Mouse (Mus musculus) limb, embryonic 12.5 days (tissue): ENCODE data around the gene Disc1. TPM values are rescaled to one million over a fixed set of nuclear protein-coding genes. Genes with fewer than 3 reads are reported as not detected.

Experiments
- ATAC-seq: fragments of 200-750 bp; cut with Nextera tagmentation; 2 replicates; pipeline ENCODE4 v1.8.0; 2017; ENCODE audit warnings: low read depth, moderate TSS enrichment; ENCODE audit not compliant: insufficient number of reproducible peaks, insufficient read depth, low FRiP score, low TSS enrichment
- H3K27ac ChIP-seq: fragments of 300-500 bp; sonication (generic); 2 replicates; pipeline ENCODE4 v1.5.1; 2016; ENCODE audit warnings: mild to moderate bottlenecking, moderate library complexity
- H3K27me3 ChIP-seq: fragments of 300-500 bp; sonication (generic); 2 replicates; pipeline ENCODE4 v1.6.1; 2016; ENCODE audit warnings: mild to moderate bottlenecking, moderate library complexity
- H3K36me3 ChIP-seq: fragments of 300-500 bp; sonication (generic); 2 replicates; pipeline ENCODE4 v1.6.1; 2016; ENCODE audit warnings: mild to moderate bottlenecking, moderate library complexity
- H3K4me1 ChIP-seq: fragments of 300-500 bp; sonication (generic); replicated peaks from 2 replicates; pipeline ENCODE4 v1.6.1; 2016
- H3K4me2 ChIP-seq: fragments of 300-500 bp; sonication (generic); 2 replicates; pipeline ENCODE4 v1.6.1; 2016; ENCODE audit warnings: mild to moderate bottlenecking, moderate library complexity
- H3K4me3 ChIP-seq: fragments of 300-500 bp; sonication (generic); replicated peaks from 2 replicates; pipeline ENCODE4 v1.5.1; 2016; ENCODE audit warnings: mild to moderate bottlenecking
- H3K9ac ChIP-seq: fragments of 300-500 bp; sonication (generic); replicated peaks from 2 replicates; pipeline ENCODE4 v1.6.1; 2016; ENCODE audit warnings: mild to moderate bottlenecking, moderate library complexity
- H3K9me3 ChIP-seq: fragments of 300-500 bp; sonication (generic); 2 replicates; pipeline ENCODE4 v1.6.1; 2016; ENCODE audit warnings: mild to moderate bottlenecking, moderate library complexity
- WGBS: fragments of 180-500 bp; shearing (Covaris S2); methylation state at CpG from one replicate; pipeline ENCODE4 v1.1.7; 2016; 5-methylcytosine and 5-hydroxymethylcytosine counted together
- polyA plus RNA-seq: library from polyadenylated mRNA; unstranded; fragments of >200 nt; fragmentation: Nextera tagmentation; extraction: Ambion mirVana; gene quantifications from 2 replicates; pipeline ENCODE4 v1.2.1, GENCODE M21; 2016

Disc1 gene
- polyA plus RNA-seq, 1 experiment from 2014 or later = 2.0 TPM

DNA sequence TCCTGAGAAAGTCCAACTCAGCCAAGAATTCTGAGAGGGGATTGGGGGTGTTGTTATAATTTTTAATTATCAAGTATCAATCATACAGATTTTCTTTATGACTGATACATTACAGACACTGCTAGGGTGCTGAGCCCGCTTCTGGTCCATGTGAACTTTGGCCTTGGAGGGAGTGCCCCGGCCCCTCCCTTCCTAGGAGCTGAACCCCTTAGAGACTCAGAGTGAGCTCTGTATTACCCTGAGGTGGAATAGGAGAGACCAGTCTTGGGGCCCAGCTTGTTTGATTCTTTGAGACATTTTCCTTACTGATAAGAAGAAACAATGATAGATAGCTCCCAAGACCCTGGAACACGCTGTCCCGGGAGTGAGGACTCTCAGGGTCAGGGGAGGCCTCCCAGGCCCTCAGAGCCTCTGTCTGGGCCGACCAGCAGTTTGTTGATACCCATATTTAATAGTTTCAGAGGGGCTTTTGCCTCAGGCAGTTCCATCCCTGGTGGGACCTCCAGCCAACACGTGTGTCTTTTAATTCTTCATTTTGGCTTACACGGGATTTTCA is 192.8 kb downstream of the Disc1 start:
- no peaks in the 10 kb centered on the region for H3K36me3 ChIP-seq
- 47% methylated on average over 7 of the region's 7 CpGs for WGBS
- H3K4me2 ChIP-seq = no peak overlapping the region
- no peaks in the 10 kb centered on the region for H3K9me3 ChIP-seq
- H3K27ac ChIP-seq = no peak overlapping the region
- H3K4me3 ChIP-seq = no peak overlapping the region
- peaks cover 37% of the 10 kb centered on the region for H3K4me1 ChIP-seq
- H3K27me3 ChIP-seq = no peaks in the 10 kb centered on the region
- H3K9ac ChIP-seq = no peak overlapping the region
- ATAC-seq = no peak

DNA sequence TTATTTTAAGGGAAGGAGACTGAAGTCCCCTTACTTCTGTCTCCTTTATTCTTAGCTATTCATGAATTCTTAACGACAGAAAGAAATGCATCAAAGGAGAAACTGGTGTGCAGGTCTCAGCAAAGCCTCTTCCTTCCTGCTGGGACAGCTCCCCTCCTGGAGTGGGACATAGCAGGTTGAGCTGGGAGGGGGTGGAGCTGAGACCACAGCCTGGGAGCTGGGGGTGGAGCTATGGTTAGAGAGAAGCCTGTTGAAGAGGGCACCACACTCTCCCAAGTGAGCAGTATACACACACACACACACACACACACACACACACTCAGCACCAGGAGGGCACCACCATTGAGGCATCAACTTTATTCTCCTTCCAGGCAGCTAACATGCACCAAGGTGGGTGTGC is 193.4 kb downstream of the Disc1 start:
- H3K4me3 ChIP-seq = no peak overlapping the region
- no peak overlapping the region for H3K9ac ChIP-seq
- no peaks in the 10 kb centered on the region for H3K9me3 ChIP-seq
- 0% methylated on average over 1 of the region's 1 CpGs for WGBS
- no peaks in the 10 kb centered on the region for H3K27me3 ChIP-seq
- no peak overlapping the region for H3K27ac ChIP-seq
- H3K4me1 ChIP-seq = peaks cover 32% of the 10 kb centered on the region
- no peak overlapping the region for H3K4me2 ChIP-seq
- no peaks in the 10 kb centered on the region for H3K36me3 ChIP-seq
- no peak for ATAC-seq

DNA sequence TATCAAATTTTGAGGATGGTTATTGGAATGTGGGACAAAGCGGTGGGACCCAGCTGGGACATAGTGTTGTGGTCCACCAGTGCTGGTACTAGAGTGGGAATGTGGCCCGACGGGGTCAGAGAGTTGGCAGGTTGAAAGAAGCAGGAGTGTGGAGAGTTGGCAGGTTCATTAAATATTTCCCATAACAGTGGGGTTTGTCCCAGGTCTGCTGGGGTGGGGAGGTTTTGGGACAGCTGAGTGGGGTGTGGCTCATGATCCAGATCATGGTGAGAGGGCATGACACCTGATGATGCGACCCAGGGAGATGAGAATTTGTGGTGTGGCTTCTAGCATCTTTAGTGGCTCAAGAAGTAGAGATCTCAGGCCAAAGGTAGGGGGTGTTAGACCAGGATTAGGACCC is 199.0 kb downstream of the Disc1 start:
- Histone ChIP-seq H3K9me3 (no peaks in the 10 kb centered on the region), H3K27me3 (no peaks in the 10 kb centered on the region), H3K4me3 (no peak overlapping the region), H3K27ac (no peak overlapping the region), H3K4me1 (peaks cover 20% of the 10 kb centered on the region), H3K9ac (no peak overlapping the region), H3K4me2 (no peak overlapping the region), H3K36me3 (no peaks in the 10 kb centered on the region)
- ATAC-seq = no peak
- WGBS = 96% methylated on average over 4 of the region's 4 CpGs

DNA sequence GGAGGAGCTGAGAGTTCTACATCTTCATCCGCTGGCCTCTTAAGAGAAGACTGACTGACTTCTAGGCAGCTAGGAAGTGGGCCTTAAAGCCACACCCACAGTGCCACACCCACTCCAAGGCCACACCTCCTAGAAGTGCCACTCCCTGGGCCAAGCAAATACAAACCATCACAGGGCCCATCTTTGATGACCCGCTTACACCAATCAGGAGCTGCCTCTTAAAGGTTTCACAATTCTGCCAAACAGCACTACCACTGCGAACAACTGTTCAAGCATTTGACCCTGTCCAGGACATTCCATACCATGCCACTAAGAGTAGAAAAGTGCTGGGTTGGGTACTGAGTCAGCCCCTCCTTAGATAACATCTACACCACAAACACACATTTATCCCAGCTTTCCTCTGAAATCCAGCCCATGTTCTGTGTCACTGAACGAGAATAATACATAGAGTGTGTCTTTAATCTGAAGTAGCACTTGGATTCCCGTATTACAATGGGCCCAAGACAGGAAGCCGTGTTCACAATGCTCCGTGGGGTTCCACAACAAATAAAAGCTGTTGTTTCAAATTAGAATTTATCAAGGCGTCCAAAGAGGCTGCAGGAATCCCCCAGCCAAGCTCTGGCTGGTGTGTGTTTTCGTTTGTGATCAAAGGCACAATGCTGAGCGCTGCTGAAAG is 199.6 kb downstream of the Disc1 start:
- Histone ChIP-seq H3K27me3 (no peaks in the 10 kb centered on the region), H3K36me3 (no peaks in the 10 kb centered on the region), H3K4me2 (peak overlapping the region; percentile 62), H3K9me3 (no peaks in the 10 kb centered on the region), H3K4me1 (peaks cover 20% of the 10 kb centered on the region), H3K4me3 (peak overlapping the region; percentile 37), H3K9ac (no peak overlapping the region), H3K27ac (peak overlapping the region; percentile 91)
- WGBS = 48% methylated on average over 10 of the region's 10 CpGs
- no peak for ATAC-seq

DNA sequence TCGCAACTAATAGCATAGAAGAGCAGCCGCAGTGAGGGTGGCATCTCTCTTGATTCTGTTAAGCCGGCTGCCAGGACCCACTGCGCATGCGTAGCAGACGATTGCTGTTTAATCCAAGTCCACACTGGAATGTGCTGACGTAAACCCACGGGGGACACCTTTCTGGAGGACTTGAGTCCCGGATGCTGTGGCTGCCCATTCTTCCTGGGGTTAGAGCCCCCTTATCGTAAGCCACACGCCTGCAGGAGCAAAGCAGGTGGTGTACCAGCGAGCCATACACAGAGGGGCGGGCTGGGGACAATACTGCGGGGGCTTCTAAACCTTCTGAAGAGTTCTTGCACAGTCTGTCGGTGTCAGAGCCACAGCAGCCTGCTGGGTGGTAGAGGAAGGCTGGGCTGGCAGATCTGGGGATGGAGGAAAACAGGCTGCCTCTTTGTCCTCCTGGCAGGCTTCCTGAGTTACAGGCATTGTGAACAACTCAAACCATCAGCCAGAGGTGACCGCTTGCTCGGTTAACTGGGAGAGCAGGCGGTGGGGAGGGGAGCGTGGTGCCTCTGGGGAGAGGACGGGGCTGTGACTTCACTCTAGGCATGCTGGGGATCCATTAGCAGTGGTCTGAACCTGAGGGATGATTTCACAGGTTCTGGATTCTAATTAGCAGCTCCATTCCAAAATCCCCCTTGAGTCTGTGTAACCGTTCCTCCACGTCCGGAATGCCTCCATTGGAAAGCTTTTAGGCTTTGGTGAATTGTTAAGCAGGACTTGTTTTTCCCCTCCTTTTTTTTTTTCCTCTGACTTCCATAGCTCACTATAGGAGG is 200.4 kb downstream of the Disc1 start:
- Histone ChIP-seq H3K9me3 (no peaks in the 10 kb centered on the region), H3K4me3 (peak overlapping the region; percentile 37), H3K27me3 (no peaks in the 10 kb centered on the region), H3K4me2 (peak overlapping the region; percentile 62), H3K9ac (peak overlapping the region; percentile 61), H3K36me3 (no peaks in the 10 kb centered on the region), H3K4me1 (peaks cover 25% of the 10 kb centered on the region), H3K27ac (peak overlapping the region; percentile 91)
- ATAC-seq = peak; percentile 69
- WGBS = 18% methylated on average over 23 of the region's 23 CpGs

DNA sequence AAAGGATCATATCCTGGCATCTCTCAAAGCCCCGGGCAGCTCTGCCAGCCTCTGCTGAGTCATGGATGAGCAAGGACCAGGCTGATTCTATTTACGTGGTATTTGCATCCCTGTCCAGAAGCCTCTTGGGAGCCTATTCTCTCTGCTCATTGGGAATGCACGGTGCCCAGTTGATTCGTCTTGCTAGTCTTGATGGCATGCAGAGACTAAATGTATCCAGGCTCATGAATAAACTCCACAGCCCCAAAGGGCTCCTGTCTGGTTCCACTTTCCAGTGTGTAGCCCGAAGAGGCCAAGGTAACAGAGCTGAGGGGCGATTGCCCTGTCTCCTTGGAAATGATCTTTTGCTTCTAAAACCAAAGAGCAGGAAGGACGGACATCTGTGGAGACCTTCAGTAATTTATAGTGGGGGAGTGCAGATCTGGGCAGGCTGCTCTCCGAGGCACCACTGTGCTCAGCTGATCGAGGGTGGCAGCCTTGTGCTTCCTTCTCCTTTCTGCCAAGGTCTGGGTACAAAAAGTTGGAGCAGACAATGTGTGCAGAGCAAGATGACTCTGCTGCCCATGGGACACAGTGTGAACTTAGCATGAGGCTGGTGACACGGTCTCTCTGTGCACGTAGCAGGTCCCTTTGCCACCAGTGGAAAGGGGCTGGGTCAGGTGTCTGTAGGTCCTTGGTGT is 201.2 kb downstream of the Disc1 start:
- no peak overlapping the region for H3K4me3 ChIP-seq

DNA sequence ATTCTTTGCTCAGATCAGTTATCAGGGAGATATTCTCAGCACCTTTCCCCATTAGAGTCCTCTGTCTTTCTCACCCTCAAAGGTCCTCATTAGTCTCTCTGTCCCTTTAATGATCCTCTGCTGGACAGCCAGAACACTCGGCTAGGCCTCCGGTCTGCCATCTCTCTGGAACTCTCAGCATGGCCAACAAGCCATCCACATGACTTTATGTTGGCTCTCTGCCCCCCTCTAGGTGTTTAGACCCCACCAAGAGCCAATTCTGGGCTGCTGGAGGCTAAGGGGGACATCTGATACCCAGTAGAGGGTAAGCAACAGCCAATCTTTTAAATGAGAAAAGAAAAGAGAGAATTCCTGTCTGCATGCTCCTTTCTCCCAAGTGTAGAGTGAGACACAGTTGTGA is 203.7 kb downstream of the Disc1 start:
- no peak overlapping the region for H3K4me2 ChIP-seq
- H3K9ac ChIP-seq = no peak overlapping the region
- H3K36me3 ChIP-seq = no peaks in the 10 kb centered on the region
- H3K9me3 ChIP-seq = no peaks in the 10 kb centered on the region
- no peaks in the 10 kb centered on the region for H3K27me3 ChIP-seq
- WGBS = 30% methylated on average over 2 of the region's 2 CpGs
- H3K27ac ChIP-seq = no peak overlapping the region
- no peak for ATAC-seq
- peaks cover 31% of the 10 kb centered on the region for H3K4me1 ChIP-seq
- no peak overlapping the region for H3K4me3 ChIP-seq

More for the DNA sequence above, 201.2 kb downstream of the Disc1 start:
- H3K9me3 ChIP-seq = no peaks in the 10 kb centered on the region
- no peak; the same call in 1 of the 2 replicates for ATAC-seq
- no peaks in the 10 kb centered on the region for H3K36me3 ChIP-seq
- H3K27ac ChIP-seq = peak overlapping the region; percentile 91; the same call in 1 of the 2 replicates
- 71% methylated on average over 11 of the region's 11 CpGs for WGBS
- H3K27me3 ChIP-seq = no peaks in the 10 kb centered on the region
- H3K4me1 ChIP-seq = peaks cover 25% of the 10 kb centered on the region
- no peak overlapping the region for H3K9ac ChIP-seq
- H3K4me2 ChIP-seq = peak overlapping the region; percentile 62; the same call in 1 of the 2 replicates

DNA sequence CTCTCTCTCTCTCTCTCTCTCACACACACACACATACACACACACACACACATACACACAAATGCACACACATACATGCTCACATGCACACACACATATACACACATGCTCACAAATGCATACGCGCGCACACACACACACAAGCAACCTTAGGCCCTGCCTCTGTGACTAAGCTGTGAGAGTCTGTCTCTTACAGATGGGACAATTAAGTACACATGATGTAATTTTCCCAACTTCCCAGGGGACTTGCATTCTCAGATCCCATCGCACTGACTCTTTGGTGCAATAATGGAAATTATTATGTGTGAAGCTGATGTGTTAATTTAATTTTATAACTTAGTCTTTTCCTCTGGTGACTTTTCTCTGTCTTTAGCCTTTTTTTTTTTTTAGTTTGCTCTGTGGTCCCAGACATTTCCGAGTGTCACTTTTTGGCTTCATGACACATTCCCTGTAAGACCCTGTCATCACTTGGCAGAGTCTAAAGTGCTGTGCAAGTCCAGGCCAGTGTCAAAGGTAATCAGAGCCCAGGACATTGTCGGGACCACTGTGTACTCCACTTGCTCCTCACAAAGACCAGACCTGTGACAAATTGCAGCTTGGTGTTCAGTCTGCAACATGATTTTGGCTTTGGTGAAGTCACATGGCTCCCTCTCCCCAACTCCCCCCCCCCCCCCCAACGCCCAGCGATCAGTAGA is 205.0 kb downstream of the Disc1 start:
- WGBS = 74% methylated on average over 8 of the region's 8 CpGs

DNA sequence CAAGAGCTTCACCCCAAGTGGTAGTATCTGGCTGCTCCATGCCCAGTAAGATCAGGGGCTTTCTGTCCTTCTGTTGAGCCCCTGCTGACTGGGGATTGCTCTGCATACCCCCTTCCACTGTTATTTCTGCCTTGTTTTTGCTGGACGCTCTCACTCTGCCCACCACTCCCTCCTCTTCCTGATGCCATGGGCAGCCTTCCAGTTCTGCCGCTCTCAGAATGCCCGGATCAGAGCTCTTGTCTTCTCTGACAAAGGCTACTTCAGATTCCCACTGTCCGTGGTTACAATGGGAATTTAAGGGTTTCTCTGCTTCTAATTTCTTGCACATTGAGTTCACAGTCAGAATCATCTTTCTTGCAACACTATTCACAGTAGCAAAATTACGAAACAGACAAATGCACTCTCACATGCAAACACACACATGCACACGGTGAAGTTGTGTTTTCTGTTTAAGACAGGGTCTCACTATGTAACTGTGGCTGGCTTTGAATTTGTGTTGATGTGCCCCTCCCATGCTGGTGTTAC is 214.2 kb downstream of the Disc1 start:
- 80% methylated on average over 6 of the region's 6 CpGs for WGBS
- no peaks in the 10 kb centered on the region for H3K4me1 ChIP-seq
- no peak overlapping the region for H3K4me2 ChIP-seq
- no peak for ATAC-seq
- H3K27me3 ChIP-seq = no peaks in the 10 kb centered on the region
- no peak overlapping the region for H3K4me3 ChIP-seq
- H3K9ac ChIP-seq = no peak overlapping the region
- H3K9me3 ChIP-seq = no peaks in the 10 kb centered on the region
- no peaks in the 10 kb centered on the region for H3K36me3 ChIP-seq
- H3K27ac ChIP-seq = no peak overlapping the region

More for the DNA sequence above, 205.0 kb downstream of the Disc1 start:
- ATAC-seq = no peak
- Histone ChIP-seq H3K4me1 (peaks cover 23% of the 10 kb centered on the region), H3K36me3 (no peaks in the 10 kb centered on the region), H3K4me2 (no peak overlapping the region), H3K27ac (no peak overlapping the region), H3K9ac (no peak overlapping the region), H3K4me3 (no peak overlapping the region), H3K9me3 (no peaks in the 10 kb centered on the region), H3K27me3 (no peaks in the 10 kb centered on the region)

DNA sequence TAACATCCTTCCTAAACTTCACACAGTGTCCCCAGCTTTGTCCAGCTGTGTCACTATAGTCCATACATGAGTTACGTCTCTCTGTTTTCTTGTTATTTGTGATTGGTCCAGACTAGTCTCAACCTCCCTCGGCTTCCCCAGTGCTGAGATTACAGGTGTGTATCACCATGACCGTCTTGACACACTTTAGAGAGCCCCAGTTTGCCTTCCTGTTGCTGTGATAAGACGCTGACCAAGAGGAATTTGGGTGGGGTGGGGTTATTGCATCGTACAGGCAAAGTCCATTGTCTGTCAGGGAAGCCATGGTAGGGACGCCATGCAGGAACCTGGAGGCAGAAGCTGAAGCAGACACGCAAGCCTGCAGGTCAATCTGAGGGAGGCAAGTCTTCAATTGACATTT is 216.3 kb downstream of the Disc1 start:
- ATAC-seq = no peak
- Histone ChIP-seq H3K4me2 (no peak overlapping the region), H3K9me3 (0 out of 2 replicates have a peak, but pooled peaks cover 7% of the 10 kb centered on the region), H3K27me3 (no peaks in the 10 kb centered on the region), H3K9ac (no peak overlapping the region), H3K27ac (no peak overlapping the region), H3K4me1 (no peaks in the 10 kb centered on the region), H3K36me3 (no peaks in the 10 kb centered on the region), H3K4me3 (no peak overlapping the region)
- WGBS = 84% methylated on average over 7 of the region's 7 CpGs
